Mouse (Mus musculus) right cerebral cortex, postnatal 36 days (tissue): Measurements from ENCODE around the gene Cdkl3.

ENCODE experiments used
- DNase-seq, 2 experiments: peaks; one replicate each; pipeline ENCODE4 v3.0.0; 2022; ENCODE audit warnings: low spot score in 2 of 2, mixed read lengths in 1 of 2

The Cdkl3 gene

GRCm38 (mm10) chr11:52003772-52004528, at the start of gene Cdkl3:
TSS of gene Cdkl3 (plus strand) at chr11:52004221.
- peak; percentile 79 to 84 for DNase-seq

GRCm38 (mm10) chr11:51956112-51956511, 47.9 kb upstream of the Cdkl3 start:
- no peak for DNase-seq

GRCm38 (mm10) chr11:51957760-51958159, 46.3 kb upstream of the Cdkl3 start:
- no peak for DNase-seq

GRCm38 (mm10) chr11:51959511-51959910, 44.5 kb upstream of the Cdkl3 start:
- DNase-seq, result no peak

- DNase-seq, result no peak
Measured at GRCm38 (mm10) chr11:51960061-51960460, 44.0 kb upstream of the Cdkl3 start.

GRCm38 (mm10) chr11:51960967-51961471, 43.0 kb upstream of the Cdkl3 start:
- DNase-seq, result peak in 1 of 2 experiments; percentile 26

GRCm38 (mm10) chr11:51961761-51962160, 42.3 kb upstream of the Cdkl3 start:
- DNase-seq, result no peak

GRCm38 (mm10) chr11:51962277-51962676, 41.7 kb upstream of the Cdkl3 start:
- no peak for DNase-seq

- no peak for DNase-seq
Measured at GRCm38 (mm10) chr11:51966651-51967050, 37.4 kb upstream of the Cdkl3 start.

- DNase-seq, result peak; percentile 87 to 93
Measured at GRCm38 (mm10) chr11:51967443-51968401, 36.3 kb upstream of the Cdkl3 start, which contains the start of gene Cdkn2aipnl. TSS of gene Cdkn2aipnl (plus strand) at chr11:51967661.

- no peak for DNase-seq
Measured at GRCm38 (mm10) chr11:51968896-51969295, 35.1 kb upstream of the Cdkl3 start.

- DNase-seq, result no peak
Measured at GRCm38 (mm10) chr11:51969511-51969910, 34.5 kb upstream of the Cdkl3 start.

GRCm38 (mm10) chr11:51971644-51972043, 32.4 kb upstream of the Cdkl3 start:
- DNase-seq, result no peak

GRCm38 (mm10) chr11:51999611-52000289, 4.3 kb upstream of the Cdkl3 start:
- DNase-seq, result peak; percentile 23 to 24

GRCm38 (mm10) chr11:52000290-52000962, 3.6 kb upstream of the Cdkl3 start, which contains the start of gene Ube2b:
TSS of gene Ube2b (minus strand) at chr11:52000762.
- DNase-seq, result peak; percentile 96 to 97

- DNase-seq, result no peak
Measured at GRCm38 (mm10) chr11:52001341-52001740, 2.7 kb upstream of the Cdkl3 start.

GRCm38 (mm10) chr11:52001861-52002260, 2.2 kb upstream of the Cdkl3 start:
- no peak for DNase-seq

- DNase-seq, result no peak
Measured at GRCm38 (mm10) chr11:52002842-52003504, 1.0 kb upstream of the Cdkl3 start.

- no peak for DNase-seq
Measured at GRCm38 (mm10) chr11:52003505-52003771, 583 bp upstream of the Cdkl3 start.

- DNase-seq, result no peak
Measured at GRCm38 (mm10) chr11:52005586-52005985, 1.6 kb downstream of the Cdkl3 start.

- no peak for DNase-seq
Measured at GRCm38 (mm10) chr11:52011011-52011410, 7.0 kb downstream of the Cdkl3 start.
